Mouse (Mus musculus): ENCODE results near the gene Nedd8. TPM values are rescaled to one million over a fixed set of nuclear protein-coding genes. Genes with fewer than 3 reads are reported as not detected.

Nedd8 gene
- polyA plus RNA-seq, 1 experiment from 2014 or later: 499 TPM

DNA sequence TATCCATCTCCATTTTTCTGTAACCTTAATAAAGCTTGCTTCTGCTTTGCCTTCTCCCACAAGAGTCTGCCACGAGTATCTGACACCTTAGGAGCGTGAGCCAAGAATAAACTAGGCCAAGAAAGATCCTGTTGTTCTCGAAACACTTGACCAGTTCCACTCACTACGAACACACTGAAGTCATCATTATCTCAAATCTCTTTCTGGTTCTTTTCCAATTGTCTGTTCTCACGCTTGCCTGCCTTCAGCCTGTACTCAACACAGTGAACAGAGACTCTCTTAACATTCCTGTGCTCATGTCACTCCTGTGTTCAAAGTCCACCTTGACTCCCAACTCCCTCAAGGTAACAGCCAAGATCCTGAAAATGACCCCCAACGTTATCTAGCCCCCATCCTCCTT lies 58.6 kb downstream of the Nedd8 start:
- Histone ChIP-seq H3K9ac (ENCODE audit: low read length) (no peak overlapping the region), H3K9me3 (ENCODE audit: control insufficient read depth, low read length) (no peaks in the 10 kb centered on the region), H3K4me3 (ENCODE audit: low read length) (no peak overlapping the region), H3K4me2 (ENCODE audit: low read depth, low read length) (no peak overlapping the region), H3K27me3 (ENCODE audit: control insufficient read depth, insufficient read depth, low read depth, low read length) (no peaks in the 10 kb centered on the region), H3K27ac (ENCODE audit: low read length) (no peak overlapping the region), H3K36me3 (ENCODE audit: control insufficient read depth, insufficient read depth, low read length) (0 out of 2 replicates have a peak, but pooled peaks cover 2% of the 10 kb centered on the region), H3K4me1 (replicated peaks; ENCODE audit: control insufficient read depth, insufficient read depth, low read length) (no peaks in the 10 kb centered on the region)
- WGBS: 44% methylated on average over 6 of the region's 6 CpGs
- ATAC-seq (ENCODE audit: low read depth): no peak

Other genes with a start within 250 kb of the Nedd8 start
- gene Dhrs4, start 193.4 kb downstream of the Nedd8 start, polyA plus RNA-seq (2015; fragmentation: Nextera tagmentation; extraction: Ambion mirVana): 101 and 106 TPM in 2 replicates
- 0.98 and 2.0 TPM in 2 replicates for gene Carmil3, start 181.5 kb downstream of the Nedd8 start, polyA plus RNA-seq (2015; fragmentation: Nextera tagmentation; extraction: Ambion mirVana)
- gene Cpne6, start 161.7 kb downstream of the Nedd8 start, polyA plus RNA-seq (2015; fragmentation: Nextera tagmentation; extraction: Ambion mirVana): 0.19 and 0.29 TPM in 2 replicates
- gene Nrl, start 147.1 kb downstream of the Nedd8 start, polyA plus RNA-seq (2015; fragmentation: Nextera tagmentation; extraction: Ambion mirVana): not detected in 2 replicates
- 65.3 and 69.4 TPM in 2 replicates for gene Pck2, start 131.9 kb downstream of the Nedd8 start, polyA plus RNA-seq (2015; fragmentation: Nextera tagmentation; extraction: Ambion mirVana)
- gene Dcaf11, start 112.1 kb downstream of the Nedd8 start, polyA plus RNA-seq (2015; fragmentation: Nextera tagmentation; extraction: Ambion mirVana): 72.9 and 81.6 TPM in 2 replicates
- gene A730061H03Rik, start 111.7 kb downstream of the Nedd8 start, polyA plus RNA-seq (2015; fragmentation: Nextera tagmentation; extraction: Ambion mirVana): 1.3 and 2.4 TPM in 2 replicates
- 4.7 and 5.2 TPM in 2 replicates for gene Fitm1, start 96.5 kb downstream of the Nedd8 start, polyA plus RNA-seq (2015; fragmentation: Nextera tagmentation; extraction: Ambion mirVana)
- gene Psme1, start 94.0 kb downstream of the Nedd8 start, polyA plus RNA-seq (2015; fragmentation: Nextera tagmentation; extraction: Ambion mirVana): 175 and 179 TPM in 2 replicates
- 6.4 and 7.3 TPM in 2 replicates for gene Emc9, start 86.8 kb downstream of the Nedd8 start, polyA plus RNA-seq (2015; fragmentation: Nextera tagmentation; extraction: Ambion mirVana)
- 247 and 250 TPM in 2 replicates for gene Psme2, start 81.0 kb downstream of the Nedd8 start, polyA plus RNA-seq (2015; fragmentation: Nextera tagmentation; extraction: Ambion mirVana)
- gene Rnf31, start 80.4 kb downstream of the Nedd8 start, polyA plus RNA-seq (2015; fragmentation: Nextera tagmentation; extraction: Ambion mirVana): 17.6 and 18.1 TPM in 2 replicates
- gene Irf9, start 68.6 kb downstream of the Nedd8 start, polyA plus RNA-seq (2015; fragmentation: Nextera tagmentation; extraction: Ambion mirVana): 12.9 and 15.6 TPM in 2 replicates
- gene Rec8, start 54.1 kb downstream of the Nedd8 start, polyA plus RNA-seq (2015; fragmentation: Nextera tagmentation; extraction: Ambion mirVana): 23.0 and 23.4 TPM in 2 replicates
- gene Ipo4, start 36.2 kb downstream of the Nedd8 start, polyA plus RNA-seq (2015; fragmentation: Nextera tagmentation; extraction: Ambion mirVana): 72.5 and 78.7 TPM in 2 replicates
- 1.5 and 1.8 TPM in 2 replicates for gene Gm49378, start 34.2 kb downstream of the Nedd8 start, polyA plus RNA-seq (2015; fragmentation: Nextera tagmentation; extraction: Ambion mirVana)
- 121 and 125 TPM in 2 replicates for gene Tm9sf1, start 28.3 kb downstream of the Nedd8 start, polyA plus RNA-seq (2015; fragmentation: Nextera tagmentation; extraction: Ambion mirVana)
- 0.73 and 0.74 TPM in 2 replicates for gene Tssk4, start 21.9 kb downstream of the Nedd8 start, polyA plus RNA-seq (2015; fragmentation: Nextera tagmentation; extraction: Ambion mirVana)
- gene Mdp1, start 11.6 kb downstream of the Nedd8 start, polyA plus RNA-seq (2015; fragmentation: Nextera tagmentation; extraction: Ambion mirVana): 52.0 and 57.0 TPM in 2 replicates
- gene Gmpr2, start 183 bp downstream of the Nedd8 start, polyA plus RNA-seq (2015; fragmentation: Nextera tagmentation; extraction: Ambion mirVana): 62.2 and 67.1 TPM in 2 replicates
- gene Tinf2, start 9.7 kb upstream of the Nedd8 start, polyA plus RNA-seq (2015; fragmentation: Nextera tagmentation; extraction: Ambion mirVana): 45.5 and 46.2 TPM in 2 replicates
- gene Tgm1, start 41.8 kb upstream of the Nedd8 start, polyA plus RNA-seq (2015; fragmentation: Nextera tagmentation; extraction: Ambion mirVana): 3.2 and 6.0 TPM in 2 replicates
- 34.2 and 35.0 TPM in 2 replicates for gene Rabggta, start 50.1 kb upstream of the Nedd8 start, polyA plus RNA-seq (2015; fragmentation: Nextera tagmentation; extraction: Ambion mirVana)
- 88.5 and 95.0 TPM in 2 replicates for gene Dhrs1, start 73.6 kb upstream of the Nedd8 start, polyA plus RNA-seq (2015; fragmentation: Nextera tagmentation; extraction: Ambion mirVana)
- gene Nop9, start 73.6 kb upstream of the Nedd8 start, polyA plus RNA-seq (2015; fragmentation: Nextera tagmentation; extraction: Ambion mirVana): 32.6 and 37.8 TPM in 2 replicates
- gene Cideb, start 86.3 kb upstream of the Nedd8 start, polyA plus RNA-seq (2015; fragmentation: Nextera tagmentation; extraction: Ambion mirVana): 1.0 and 1.5 TPM in 2 replicates
- gene Ltb4r2, start 89.3 kb upstream of the Nedd8 start, polyA plus RNA-seq (2015; fragmentation: Nextera tagmentation; extraction: Ambion mirVana): 0.20 and 0.23 TPM in 2 replicates
- gene Ltb4r1, start 93.8 kb upstream of the Nedd8 start, polyA plus RNA-seq (2015; fragmentation: Nextera tagmentation; extraction: Ambion mirVana): 2.6 and 3.5 TPM in 2 replicates
- gene Adcy4, start 112.0 kb upstream of the Nedd8 start, polyA plus RNA-seq (2015; fragmentation: Nextera tagmentation; extraction: Ambion mirVana): 20.0 and 20.8 TPM in 2 replicates
- gene Ripk3, start 116.7 kb upstream of the Nedd8 start, polyA plus RNA-seq (2015; fragmentation: Nextera tagmentation; extraction: Ambion mirVana): 38.9 and 40.8 TPM in 2 replicates
- gene Nfatc4, start 151.0 kb upstream of the Nedd8 start, polyA plus RNA-seq (2015; fragmentation: Nextera tagmentation; extraction: Ambion mirVana): 48.2 and 48.5 TPM in 2 replicates
- gene Nynrin, start 181.9 kb upstream of the Nedd8 start, polyA plus RNA-seq (2015; fragmentation: Nextera tagmentation; extraction: Ambion mirVana): 16.9 and 18.8 TPM in 2 replicates
- gene Cbln3, start 212.3 kb upstream of the Nedd8 start, polyA plus RNA-seq (2015; fragmentation: Nextera tagmentation; extraction: Ambion mirVana): 1.1 and 1.2 TPM in 2 replicates
- 17.8 and 19.5 TPM in 2 replicates for gene Khnyn, start 212.8 kb upstream of the Nedd8 start, polyA plus RNA-seq (2015; fragmentation: Nextera tagmentation; extraction: Ambion mirVana)
- gene Sdr39u1, start 228.2 kb upstream of the Nedd8 start, polyA plus RNA-seq (2015; fragmentation: Nextera tagmentation; extraction: Ambion mirVana): 55.0 and 55.9 TPM in 2 replicates

Measured in lung, embryonic 16.5 days (tissue).